Mouse (Mus musculus) heart, postnatal 14 days (tissue): ENCODE measurements around the gene Relt. TPM values are rescaled to one million over a fixed set of nuclear protein-coding genes. Genes with fewer than 3 reads are reported as not detected.

Experiments
- DNase-seq, 2 experiments: peaks; one replicate each; pipeline ENCODE4 v3.0.0; 2021 to 2022
- intact Hi-C: fragments of 180-260 bp; cut with DNase I; formaldehyde crosslinking; loops from one replicate; pipeline ENCODE4 v1.15.1; 2025
- microRNA-seq, 2 experiments: library from miRNA; unstranded; fragments of <30 nt; microRNA quantifications; one replicate each; pipeline ENCODE4 v1.2.0; 2021 to 2022
- total RNA-seq, 2 experiments: library from RNA; stranded (reverse); gene quantifications; 2 replicates each; pipeline ENCODE4 v1.2.3; 2021

Gene Relt
- total RNA-seq, 2 experiments from 2014 or later = 2.4 to 3.3 TPM

DNA sequence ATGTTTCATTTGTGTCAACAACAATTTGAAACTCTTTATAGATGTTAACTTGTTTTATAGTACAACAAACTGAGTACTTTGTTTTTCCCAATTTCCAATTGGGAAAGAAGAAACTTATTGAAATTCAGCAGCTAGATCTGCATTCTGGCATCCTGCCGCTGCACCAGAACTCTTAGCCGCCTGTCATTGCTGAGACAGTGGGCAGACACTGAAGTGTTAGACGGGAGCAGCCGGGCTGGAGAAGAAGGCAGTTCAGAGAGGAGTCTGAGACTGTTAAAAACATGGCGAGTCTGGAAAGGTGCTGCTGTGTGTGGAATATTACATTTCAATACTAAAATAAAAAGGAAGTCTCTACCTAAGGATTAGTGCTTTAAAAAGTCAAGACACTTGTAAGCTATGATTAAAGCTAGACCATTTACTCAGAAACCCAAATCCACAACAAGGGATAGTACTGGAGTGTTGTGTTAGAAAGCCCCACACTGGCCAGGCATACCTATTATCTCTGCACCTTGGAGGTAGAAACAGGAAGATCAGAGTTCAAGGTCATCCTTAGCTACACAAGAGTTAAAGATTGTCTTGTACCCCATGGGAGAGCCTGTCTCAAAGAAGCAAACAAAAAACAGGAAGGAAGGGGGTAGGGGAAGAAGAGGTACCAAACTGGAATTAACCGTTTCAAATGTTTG, 46.3 kb downstream of the Relt start:
- no peak for DNase-seq
- intact Hi-C loops = loop anchor here (10.0 kb wide), 1 partner anchor 292 kb away; no protein-coding TSS in a partner anchor

DNA sequence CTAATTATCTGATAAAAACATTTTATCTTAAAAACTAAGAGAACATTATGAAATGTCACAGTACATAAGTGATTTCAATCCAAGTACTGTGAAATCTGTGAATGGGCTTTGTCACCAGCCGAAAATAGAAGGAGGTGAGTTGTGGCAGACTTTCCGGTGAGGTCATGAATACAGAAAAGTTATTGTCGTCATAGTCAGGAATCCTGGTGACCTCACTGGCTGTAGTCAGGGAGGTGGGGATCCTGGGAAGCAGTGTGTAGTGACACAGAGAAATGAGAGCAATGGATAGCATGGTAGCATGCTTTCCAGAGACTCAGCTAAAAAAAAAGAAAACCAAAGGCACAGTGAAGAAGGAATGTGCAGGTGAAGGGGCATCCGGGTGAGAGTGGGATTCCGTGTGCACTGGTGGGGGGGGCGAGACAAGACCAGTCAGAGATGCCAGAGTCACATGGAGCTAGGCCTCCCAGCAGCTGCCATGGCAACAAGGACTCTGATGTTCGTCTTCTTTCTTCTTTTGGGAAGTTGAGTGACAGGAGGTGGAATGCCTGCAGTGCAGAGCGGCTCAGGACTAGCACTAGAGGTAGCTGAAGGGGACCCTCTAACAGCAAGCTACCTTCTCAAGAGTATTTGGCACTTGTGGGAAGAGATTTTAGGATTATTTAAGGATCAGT, 47.2 kb downstream of the Relt start:
- intact Hi-C loops = loop anchor here (10.0 kb wide), 1 partner anchor 291 kb away; no protein-coding TSS in a partner anchor
- DNase-seq = no peak

DNA sequence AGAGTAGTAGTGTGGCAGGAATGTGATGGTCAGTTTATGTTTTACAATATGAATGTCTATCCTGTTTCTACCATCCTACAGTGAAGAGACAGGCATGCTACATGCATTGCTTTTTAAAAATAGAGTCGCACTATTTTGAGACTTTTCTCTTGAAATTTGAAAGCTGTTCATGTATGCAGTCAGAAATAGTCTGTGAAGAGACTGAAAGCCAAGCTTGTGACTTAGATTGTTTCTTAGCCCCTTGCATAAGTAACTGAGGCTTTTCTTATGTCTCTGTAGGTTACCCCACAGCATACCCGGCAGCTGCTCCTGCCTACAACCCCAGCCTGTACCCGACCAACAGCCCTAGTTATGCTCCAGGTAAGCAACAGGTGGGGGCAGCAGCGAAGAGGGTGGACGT, 50.6 kb downstream of the Relt start:
- DNase-seq = no peak
- intact Hi-C loops = loop anchor here (10.0 kb wide), 1 partner anchor 288 kb away; no protein-coding TSS in a partner anchor

DNA sequence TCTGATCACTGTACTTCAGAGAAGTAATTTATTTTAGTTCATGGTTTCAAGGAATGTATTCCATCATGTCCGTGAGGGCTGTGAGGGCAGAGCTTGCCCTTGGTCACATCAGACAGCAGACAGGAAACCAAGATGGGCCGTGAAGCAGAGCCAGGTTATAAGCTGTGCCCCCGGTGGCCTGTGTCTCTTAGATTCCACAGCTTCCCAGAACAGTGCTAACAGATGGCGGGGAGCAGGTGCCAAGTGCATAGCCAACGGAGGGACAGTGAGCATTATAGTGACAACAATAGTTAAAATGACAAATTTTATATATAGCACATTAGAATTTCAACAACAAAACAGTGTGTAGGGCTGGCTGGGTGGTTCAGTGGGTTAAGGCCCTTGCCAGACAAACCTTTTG, 51.3 kb downstream of the Relt start:
- no peak for DNase-seq
- intact Hi-C loops = loop anchor here (10.0 kb wide), 1 partner anchor 287 kb away; no protein-coding TSS in a partner anchor

DNA sequence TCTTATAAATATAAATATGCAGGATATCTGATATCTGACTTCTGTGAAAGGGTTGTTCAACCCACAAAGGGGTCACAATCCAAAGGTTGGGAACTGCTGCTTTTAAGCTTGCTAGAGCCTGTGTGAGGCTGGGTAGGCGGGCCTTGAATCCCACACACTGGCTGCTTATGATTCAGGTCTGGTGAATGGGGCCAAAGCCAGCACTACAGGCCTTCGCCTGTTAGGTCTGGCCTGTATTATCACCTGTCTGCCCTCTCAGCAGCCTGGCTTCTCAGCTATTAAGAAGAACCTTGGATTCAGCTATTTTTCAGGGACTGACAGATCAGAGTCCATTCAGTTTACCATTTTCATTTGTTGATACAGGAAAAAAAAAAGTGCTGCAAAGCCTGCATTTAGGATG, 57.9 kb downstream of the Relt start:
- DNase-seq = no peak
- intact Hi-C loops = no loop called here

DNA sequence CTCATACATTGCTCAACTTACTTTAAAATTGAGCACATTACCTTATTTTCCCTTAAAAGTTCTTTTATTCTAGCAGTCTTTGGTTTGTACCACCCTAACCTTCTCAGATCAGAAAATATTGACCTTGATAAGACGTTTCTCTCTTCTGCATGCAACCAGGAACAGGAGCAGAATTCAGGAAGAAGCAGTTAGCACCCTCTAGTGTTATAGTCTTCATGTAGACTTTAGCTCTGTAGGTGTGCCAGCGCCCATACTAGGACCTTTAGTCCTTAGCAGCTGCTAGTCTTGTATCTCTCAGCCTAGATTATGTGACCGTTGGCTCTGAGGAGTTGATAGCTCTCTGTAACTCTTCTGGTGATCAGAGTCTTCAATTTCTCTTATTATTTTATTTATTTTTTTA, 64.4 kb downstream of the Relt start:
- DNase-seq = peak in 1 of 2 experiments; percentile 18
- intact Hi-C loops = loop anchor here (1.0 to 5.0 kb wide), 2 partner anchors 92 to 114 kb away; partner anchors contain the start of gene Fam168a

Small RNA genes lying within 50 kb of the gene (microRNA-seq; reads per million reads assigned to microRNA genes)
- gene Mir3102 = 198 to 904 reads per million in 2 experiments

Other genes with a start within 250 kb of the Relt start
- gene Plekhb1, start 201.0 kb downstream of the Relt start, total RNA-seq = 1 to 10 TPM; 1.8 to 2.3 TPM
- gene Fam168a, start 156.8 kb downstream of the Relt start, total RNA-seq = 10 to 100 TPM; 46.6 to 50.7 TPM
- gene Arhgef17, start 68.7 kb upstream of the Relt start, total RNA-seq = 10 to 100 TPM; 30.3 to 31.6 TPM
- gene P2ry6, start 111.2 kb upstream of the Relt start, total RNA-seq = 1 to 10 TPM; 4.1 to 4.5 TPM
- 10 to 100 TPM; 20.6 to 22.1 TPM for gene P2ry2, start 149.4 kb upstream of the Relt start, total RNA-seq
- gene Fchsd2, start 229.4 kb upstream of the Relt start, total RNA-seq = 10 to 100 TPM; 28.9 to 31.3 TPM